Mouse (Mus musculus): ENCODE results near the gene Vmn2r85.
"Not testable (repeated sequence)": the region's sequence is repeated elsewhere in the genome, so short reads cannot be mapped to it uniquely, and the experiment has no call there.

The Vmn2r85 gene

DNA sequence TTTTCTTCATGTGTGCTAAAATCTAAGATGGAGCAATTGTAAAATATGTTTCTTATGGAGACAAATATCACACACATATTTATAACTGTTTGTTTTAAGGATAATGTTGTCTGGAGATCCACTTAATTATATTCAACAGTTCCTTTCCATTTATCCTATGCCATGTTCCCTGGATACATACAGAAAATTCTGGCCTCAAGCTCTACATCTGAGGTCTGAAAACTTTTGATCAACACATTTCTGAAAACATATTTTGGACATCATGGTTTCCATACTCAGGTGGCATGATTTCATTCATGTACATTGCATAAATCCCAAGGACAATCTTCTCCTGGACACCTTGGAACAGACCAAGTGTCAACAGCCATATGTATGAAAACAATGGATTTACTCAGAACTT lies at the start of gene Vmn2r85:
Gene Vmn2r85, minus strand, starts transcription at position 101 of the 400 bp plus-strand sequence.
- not testable (repeated sequence) for DNase-seq

DNA sequence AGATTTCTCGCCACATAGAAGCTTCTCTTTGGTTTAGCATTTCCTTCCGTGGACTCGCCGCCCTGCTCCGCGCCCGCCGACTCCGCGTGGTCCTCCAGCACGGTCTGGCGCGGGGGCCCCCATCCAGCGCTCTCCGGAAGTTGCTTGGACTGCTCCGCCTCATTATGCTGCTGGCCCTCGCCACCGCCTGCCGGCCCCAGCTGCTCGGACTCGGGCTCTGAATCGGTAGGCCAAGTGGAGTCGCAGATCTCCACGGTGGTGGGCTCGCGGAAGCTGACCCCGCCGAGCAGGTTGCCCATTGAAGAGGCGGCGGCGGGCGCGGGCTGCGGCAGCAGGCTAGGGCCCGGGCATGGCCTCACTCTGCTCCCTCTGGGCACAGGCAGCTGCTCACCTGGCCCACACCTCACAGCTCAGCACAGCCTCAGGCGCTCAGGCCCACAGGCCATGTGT lies 40.8 kb upstream of the Vmn2r85 start:
- no peak for DNase-seq

- not testable (repeated sequence) for DNase-seq
Observed at GRCm38 (mm10) chr10:130455950-130456349, 26.4 kb upstream of the Vmn2r85 start, which contains the start of gene Vmn2r86. Gene Vmn2r86 (minus strand): TSS chr10:130456050.

GRCm38 (mm10) chr10:130444776-130445175 lies 15.3 kb upstream of the Vmn2r85 start:
- DNase-seq: no peak

DNA sequence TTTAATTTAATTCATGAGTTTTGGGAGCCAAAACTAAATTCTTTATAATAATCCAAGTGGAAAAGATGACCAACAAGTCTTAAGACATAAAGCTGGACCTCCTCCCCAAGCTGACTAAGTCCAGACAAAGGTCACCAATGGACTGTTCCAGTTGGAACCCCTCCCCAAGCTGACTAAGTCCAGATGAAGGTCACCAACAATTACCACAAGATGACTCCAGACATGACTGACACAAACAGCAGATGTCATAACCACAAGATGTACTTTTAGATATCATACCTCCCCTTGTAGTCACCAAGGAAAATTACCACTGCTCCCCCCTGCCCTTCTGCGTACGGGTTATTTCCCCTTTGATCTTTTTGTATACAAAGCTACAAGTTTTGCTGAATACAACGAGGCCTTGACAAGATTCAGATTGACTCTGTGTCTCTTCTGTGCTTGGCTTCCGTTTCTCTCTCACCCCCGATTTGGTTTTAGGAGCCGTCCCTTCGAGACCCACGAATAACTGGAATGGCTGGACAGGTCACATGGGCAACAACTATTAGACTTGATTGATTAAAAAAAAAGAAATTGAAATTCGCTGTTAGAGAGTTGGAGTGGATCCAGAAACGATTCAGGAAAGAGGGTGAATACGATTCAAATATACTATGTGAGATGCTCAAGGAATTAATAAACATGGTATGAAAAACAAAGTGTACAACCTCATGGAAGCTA lies 4.8 kb upstream of the Vmn2r85 start:
- DNase-seq: not testable (repeated sequence)

- DNase-seq: not testable (repeated sequence)
Observed at GRCm38 (mm10) chr10:130422368-130422767, 7.1 kb downstream of the Vmn2r85 start.

GRCm38 (mm10) chr10:130420401-130420800 lies 9.1 kb downstream of the Vmn2r85 start:
- no peak for DNase-seq

- DNase-seq: not testable (repeated sequence)
Observed at GRCm38 (mm10) chr10:130419954-130420353, 9.5 kb downstream of the Vmn2r85 start.

- not testable (repeated sequence) for DNase-seq
Observed at GRCm38 (mm10) chr10:130416352-130416751, 13.2 kb downstream of the Vmn2r85 start.

DNA sequence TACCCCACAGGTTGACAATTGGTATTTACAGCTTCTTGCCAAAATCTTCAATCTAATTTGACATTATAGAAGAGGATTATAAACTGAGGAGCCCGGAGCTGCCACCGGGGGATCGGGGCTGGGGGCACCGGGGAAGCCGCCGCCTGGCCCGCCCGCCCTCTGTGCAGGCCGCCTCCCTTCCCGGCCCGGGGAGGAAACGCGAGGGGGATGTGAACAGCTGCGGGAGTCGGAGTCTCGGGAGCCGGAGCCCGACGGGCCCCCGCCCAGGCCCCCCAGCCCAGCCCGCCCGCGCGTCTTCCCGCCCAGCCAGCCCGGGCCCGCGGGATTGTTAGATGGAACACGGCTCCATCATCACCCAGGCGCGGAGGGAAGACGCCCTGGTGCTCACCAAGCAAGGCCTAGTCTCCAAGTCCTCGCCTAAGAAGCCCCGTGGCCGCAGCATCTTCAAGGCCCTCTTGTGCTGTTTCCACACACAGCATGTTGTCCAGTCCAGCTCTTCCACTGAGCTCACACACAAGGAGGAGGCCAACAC lies 17.3 kb downstream of the Vmn2r85 start:
- not testable (repeated sequence) for DNase-seq

- no peak for DNase-seq
Observed at GRCm38 (mm10) chr10:130394232-130394631, 35.3 kb downstream of the Vmn2r85 start, which contains the start of gene Vmn2r84. Gene Vmn2r84 (minus strand): TSS chr10:130394332.

DNA sequence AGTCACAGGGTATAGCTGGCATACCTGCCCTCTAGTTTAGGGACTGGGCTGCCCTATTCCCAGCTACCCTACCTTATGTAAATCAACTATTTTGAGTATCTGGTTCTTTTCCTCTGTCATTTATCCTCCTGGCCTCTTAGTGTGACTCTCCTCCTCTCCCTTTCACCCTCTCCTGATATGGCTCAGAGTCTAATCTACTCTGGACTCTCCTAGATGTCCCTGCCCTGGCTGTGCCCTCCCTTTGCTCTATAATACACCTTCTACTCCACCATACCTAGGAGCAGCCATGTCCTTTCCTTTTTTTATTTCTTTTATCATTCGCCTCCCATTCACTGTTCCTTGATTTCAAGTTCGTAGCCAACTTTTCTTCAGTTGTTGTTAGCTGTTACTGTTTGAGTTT lies 54.4 kb downstream of the Vmn2r85 start:
- no peak for DNase-seq

DNA sequence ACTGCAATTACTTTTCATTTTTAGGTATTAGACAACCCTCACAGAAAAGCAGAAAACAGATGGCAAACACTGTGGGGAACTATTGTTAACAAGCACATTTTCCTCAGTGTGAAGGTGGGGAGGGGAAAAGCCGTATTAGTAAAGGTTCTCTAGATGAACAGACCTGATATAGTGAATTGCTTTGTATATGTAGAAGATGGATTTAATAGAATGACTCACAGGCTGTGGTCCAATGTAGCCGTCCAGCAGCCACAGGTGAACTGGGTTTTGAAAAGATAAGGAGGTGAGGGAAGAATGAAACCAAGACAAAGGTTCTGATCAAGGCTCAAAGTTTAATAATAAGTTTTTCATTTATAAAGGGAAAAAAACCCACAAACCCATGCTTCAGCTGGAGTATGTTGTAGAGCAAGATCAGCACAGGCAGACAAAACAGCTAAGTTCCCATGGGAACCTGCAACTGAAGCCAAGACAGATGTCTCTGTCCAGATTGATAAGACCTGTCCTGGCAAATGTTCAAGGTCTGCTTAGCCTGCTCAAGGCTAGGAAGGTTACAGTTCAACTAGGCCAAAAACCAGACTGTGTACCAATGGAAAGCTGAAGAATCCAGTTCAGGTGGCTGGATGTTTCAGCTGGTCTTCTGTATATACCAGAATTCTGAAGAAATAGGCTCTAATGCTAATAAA lies 56.9 kb downstream of the Vmn2r85 start:
- DNase-seq: no peak

GRCm38 (mm10) chr10:130371644-130372043 lies 57.9 kb downstream of the Vmn2r85 start:
- DNase-seq: no peak

GRCm38 (mm10) chr10:130370005-130370682 lies 59.4 kb downstream of the Vmn2r85 start:
- DNase-seq: no peak

- DNase-seq: no peak
Observed at GRCm38 (mm10) chr10:130368384-130368783, 61.1 kb downstream of the Vmn2r85 start.

GRCm38 (mm10) chr10:130364766-130365165 lies 64.7 kb downstream of the Vmn2r85 start:
- no peak for DNase-seq
